Mouse (Mus musculus) limb, embryonic 15.5 days (tissue): ENCODE measurements around the gene Kank4. TPM values are rescaled to one million over a fixed set of nuclear protein-coding genes. Genes with fewer than 3 reads are reported as not detected.
"Not testable (repeated sequence)": the region's sequence is repeated elsewhere in the genome, so short reads cannot be mapped to it uniquely, and the experiment has no call there.

Experiments used
- ATAC-seq: fragments of 200-750 bp; cut with Nextera tagmentation; 2 replicates; pipeline ENCODE4 v1.8.0; 2017; ENCODE audit warnings: low read depth, moderate TSS enrichment; ENCODE audit not compliant: insufficient number of reproducible peaks, low FRiP score, low TSS enrichment
- H3K27ac ChIP-seq: fragments of 300-500 bp; sonication (generic); 2 replicates; pipeline ENCODE4 v1.5.1; 2015; ENCODE audit warnings: moderate library complexity, mild to moderate bottlenecking, inconsistent platforms
- H3K27me3 ChIP-seq: fragments of 300-500 bp; sonication (generic); 2 replicates; pipeline ENCODE4 v1.6.1; 2015; ENCODE audit warnings: inconsistent platforms
- H3K36me3 ChIP-seq: fragments of 300-500 bp; sonication (generic); 2 replicates; pipeline ENCODE4 v1.6.1; 2015; ENCODE audit warnings: inconsistent platforms
- H3K4me1 ChIP-seq: fragments of 300-500 bp; sonication (generic); 2 replicates; pipeline ENCODE4 v1.6.1; 2015; ENCODE audit warnings: inconsistent platforms
- H3K4me2 ChIP-seq: fragments of 300-500 bp; sonication (generic); 2 replicates; pipeline ENCODE4 v1.6.1; 2015; ENCODE audit warnings: mild to moderate bottlenecking, inconsistent platforms
- H3K4me3 ChIP-seq: fragments of 300-500 bp; sonication (generic); 2 replicates; pipeline ENCODE4 v1.5.1; 2015; ENCODE audit warnings: mild to moderate bottlenecking, inconsistent platforms
- H3K9ac ChIP-seq: fragments of 300-500 bp; sonication (generic); 2 replicates; pipeline ENCODE4 v1.6.1; 2015; ENCODE audit warnings: inconsistent platforms
- H3K9me3 ChIP-seq: fragments of 300-500 bp; sonication (generic); 2 replicates; pipeline ENCODE4 v1.6.1; 2016; ENCODE audit warnings: inconsistent platforms
- WGBS: fragments of 180-500 bp; shearing (Covaris S2); methylation state at CpG from one replicate; pipeline ENCODE4 v1.1.7; 2015; 5-methylcytosine and 5-hydroxymethylcytosine counted together
- polyA plus RNA-seq: library from polyadenylated mRNA; unstranded; fragments of >200 nt; fragmentation: Nextera tagmentation; extraction: Ambion mirVana; gene quantifications from 2 replicates; pipeline ENCODE4 v1.2.1, GENCODE M21; 2015

The Kank4 gene
- polyA plus RNA-seq, 1 experiment from 2014 or later: 1.9 TPM

GRCm38 (mm10) chr4:98725439-98725838 is 91.9 kb downstream of the Kank4 start:
- WGBS: 40% methylated on average over 4 of the region's 4 CpGs
- H3K36me3 ChIP-seq: no peaks in the 10 kb centered on the region
- H3K9me3 ChIP-seq: no peaks in the 10 kb centered on the region
- peaks cover 16% of the 10 kb centered on the region for H3K27me3 ChIP-seq
- no peak overlapping the region for H3K4me2 ChIP-seq
- no peak overlapping the region for H3K27ac ChIP-seq
- no peak for ATAC-seq
- H3K4me1 ChIP-seq: peaks cover 17% of the 10 kb centered on the region
- no peak overlapping the region for H3K4me3 ChIP-seq
- no peak overlapping the region for H3K9ac ChIP-seq

GRCm38 (mm10) chr4:98724682-98725081 is 92.7 kb downstream of the Kank4 start:
- H3K36me3 ChIP-seq, H3K9me3 ChIP-seq, H3K4me2 ChIP-seq, H3K9ac ChIP-seq, H3K27ac ChIP-seq, H3K4me3 ChIP-seq, ATAC-seq: not testable (repeated sequence)
- 84% methylated on average over 1 of the region's 1 CpGs for WGBS
- Histone ChIP-seq H3K4me1 (peaks cover 17% of the 10 kb centered on the region), H3K27me3 (peaks cover 16% of the 10 kb centered on the region)

GRCm38 (mm10) chr4:98722454-98722853 is 94.9 kb downstream of the Kank4 start:
- no peak overlapping the region for H3K9ac ChIP-seq
- peaks cover 11% of the 10 kb centered on the region for H3K4me1 ChIP-seq
- ATAC-seq: no peak
- H3K27me3 ChIP-seq: peaks cover 9% of the 10 kb centered on the region; the same call in 1 of the 2 replicates
- no peaks in the 10 kb centered on the region for H3K36me3 ChIP-seq
- H3K4me3 ChIP-seq: no peak overlapping the region
- H3K27ac ChIP-seq: no peak overlapping the region
- no peaks in the 10 kb centered on the region for H3K9me3 ChIP-seq
- 13% methylated on average over 8 of the region's 8 CpGs for WGBS
- H3K4me2 ChIP-seq: no peak overlapping the region

- Histone ChIP-seq H3K4me1 (no peaks in the 10 kb centered on the region), H3K27me3 (no peaks in the 10 kb centered on the region), H3K27ac (no peak overlapping the region), H3K36me3 (no peaks in the 10 kb centered on the region), H3K9ac (no peak overlapping the region), H3K4me3 (no peak overlapping the region), H3K4me2 (no peak overlapping the region), H3K9me3 (no peaks in the 10 kb centered on the region)
- 78% methylated on average over 10 of the region's 10 CpGs for WGBS
- no peak for ATAC-seq
Observed at GRCm38 (mm10) chr4:98718547-98718917, 98.8 kb downstream of the Kank4 start.

- ATAC-seq: no peak
- no peaks in the 10 kb centered on the region for H3K9me3 ChIP-seq
Observed at GRCm38 (mm10) chr4:98717735-98718546, 99.4 kb downstream of the Kank4 start.

GRCm38 (mm10) chr4:98710891-98711290 is 106.4 kb downstream of the Kank4 start:
- Histone ChIP-seq H3K4me1 (no peaks in the 10 kb centered on the region), H3K27ac (no peak overlapping the region), H3K27me3 (no peaks in the 10 kb centered on the region), H3K9me3 (no peaks in the 10 kb centered on the region), H3K36me3 (no peaks in the 10 kb centered on the region), H3K4me3 (no peak overlapping the region), H3K9ac (no peak overlapping the region), H3K4me2 (no peak overlapping the region)
- 86% methylated on average over 8 of the region's 8 CpGs for WGBS
- ATAC-seq: no peak

More at GRCm38 (mm10) chr4:98717735-98718546, 99.4 kb downstream of the Kank4 start:
- no peak overlapping the region for H3K27ac ChIP-seq
- no peaks in the 10 kb centered on the region for H3K27me3 ChIP-seq
- H3K4me3 ChIP-seq: no peak overlapping the region
- H3K9ac ChIP-seq: no peak overlapping the region
- no peaks in the 10 kb centered on the region for H3K36me3 ChIP-seq
- WGBS: 81% methylated on average over 17 of the region's 17 CpGs
- no peaks in the 10 kb centered on the region for H3K4me1 ChIP-seq
- no peak overlapping the region for H3K4me2 ChIP-seq

Other genes with a start within 250 kb of the Kank4 start
- 0.14 and 0.29 TPM in 2 replicates for gene L1td1, start 90.8 kb downstream of the Kank4 start, polyA plus RNA-seq
- not detected in 2 replicates for gene I0C0044D17Rik, start 6.3 kb upstream of the Kank4 start, polyA plus RNA-seq
- gene Usp1, start 106.3 kb upstream of the Kank4 start, polyA plus RNA-seq: 66.6 and 82.6 TPM in 2 replicates
- 0.57 and 1.6 TPM in 2 replicates for gene Angptl3, start 213.4 kb upstream of the Kank4 start, polyA plus RNA-seq